In the genomic region with DNA sequence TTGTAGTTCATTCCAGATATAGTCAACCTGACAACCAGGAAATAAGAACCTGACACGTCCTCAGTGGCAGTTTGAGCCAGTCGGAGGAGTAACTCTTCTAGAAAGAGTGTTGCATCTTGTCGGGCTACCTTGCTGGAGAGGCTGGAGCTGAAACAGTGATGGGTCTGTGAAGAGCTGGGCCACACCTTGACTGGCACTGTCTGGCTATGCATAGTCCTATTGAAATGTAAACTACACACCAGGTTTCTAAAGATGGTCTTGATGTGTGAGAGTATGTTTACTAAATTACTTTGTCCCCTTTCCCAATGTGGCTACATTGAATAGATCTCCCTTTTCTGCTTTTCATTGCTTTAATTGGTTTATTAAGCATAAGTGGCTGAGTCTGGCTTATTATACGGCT, we compare ENCODE assay signal across 26 mouse cellular contexts.
"Had no signal": no experiment of that assay in that cellular context is flagged by ENCODE, and none has a peak within 500 bp of the region (broad histone marks: within the 10 kb centered on the region; RNA-seq: fewer than 3 reads in every experiment).

No protein-coding gene starts in this region.

- DNase-seq: cerebellum, adult 9-11 months; cerebellum, postnatal 10 days; cerebellum, postnatal 14 days; cerebellum, postnatal 25 days; cerebellum, postnatal 36 days; embryo, embryonic 11 days; forebrain, postnatal 0 days; gastrocnemius, adult 2 months; gastrocnemius, postnatal 10 days; gastrocnemius, postnatal 14 days; gastrocnemius, postnatal 25 days; gastrocnemius, postnatal 36 days; heart, adult 18-20 months; heart, adult 2 months had no signal

- H3K4me1 ChIP-seq: embryonic facial prominence, embryonic 10.5 days; embryonic facial prominence, embryonic 12.5 days; forebrain, embryonic 10.5 days; forebrain, embryonic 12.5 days; forebrain, embryonic 13.5 days; forebrain, embryonic 15.5 days; heart, embryonic 10.5 days had no signal

- H3K9me3 ChIP-seq: embryonic facial prominence, embryonic 10.5 days; embryonic facial prominence, embryonic 12.5 days; embryonic facial prominence, embryonic 13.5 days; embryonic facial prominence, embryonic 15.5 days; forebrain, embryonic 10.5 days; forebrain, embryonic 12.5 days; forebrain, embryonic 13.5 days; forebrain, embryonic 15.5 days; heart, embryonic 10.5 days had no signal

- H3K4me2 ChIP-seq: embryonic facial prominence, embryonic 12.5 days; embryonic facial prominence, embryonic 13.5 days; embryonic facial prominence, embryonic 15.5 days; forebrain, embryonic 12.5 days; forebrain, embryonic 13.5 days; forebrain, embryonic 15.5 days had no signal

- H3K9ac ChIP-seq: embryonic facial prominence, embryonic 12.5 days; embryonic facial prominence, embryonic 13.5 days; embryonic facial prominence, embryonic 15.5 days; forebrain, embryonic 12.5 days; forebrain, embryonic 13.5 days; forebrain, embryonic 15.5 days; forebrain, postnatal 0 days had no signal

- ATAC-seq: forebrain, embryonic 13.5 days; forebrain, embryonic 14.5 days; forebrain, embryonic 15.5 days; forebrain, embryonic 16.5 days; forebrain, postnatal 0 days had no signal

- H3K36me3 ChIP-seq: embryonic facial prominence, embryonic 10.5 days; embryonic facial prominence, embryonic 12.5 days; embryonic facial prominence, embryonic 13.5 days; embryonic facial prominence, embryonic 15.5 days; forebrain, embryonic 10.5 days; forebrain, embryonic 12.5 days; forebrain, embryonic 15.5 days; heart, embryonic 10.5 days had no signal

- H3K4me3 ChIP-seq: embryonic facial prominence, embryonic 10.5 days; embryonic facial prominence, embryonic 12.5 days; embryonic facial prominence, embryonic 13.5 days; embryonic facial prominence, embryonic 15.5 days; erythroblast, embryonic 14.5 days; forebrain, embryonic 10.5 days; forebrain, embryonic 12.5 days; forebrain, embryonic 13.5 days; forebrain, embryonic 15.5 days; gastrocnemius, adult 2 months; heart, adult 2 months; heart, embryonic 10.5 days had no signal

- H3K27me3 ChIP-seq: embryonic facial prominence, embryonic 12.5 days; embryonic facial prominence, embryonic 13.5 days; embryonic facial prominence, embryonic 15.5 days; forebrain, embryonic 12.5 days; forebrain, embryonic 13.5 days; forebrain, embryonic 15.5 days had no signal

- H3K27ac ChIP-seq: embryonic facial prominence, embryonic 10.5 days; embryonic facial prominence, embryonic 12.5 days; embryonic facial prominence, embryonic 13.5 days; embryonic facial prominence, embryonic 15.5 days; forebrain, embryonic 10.5 days; forebrain, embryonic 12.5 days; forebrain, embryonic 13.5 days; forebrain, embryonic 15.5 days; gastrocnemius, adult 2 months; heart, adult 2 months; heart, embryonic 10.5 days had no signal
